Mouse (Mus musculus) lung, postnatal 0 days (tissue): ENCODE data around the gene Mtmr4.

Experiments
- CTCF ChIP-seq: IDR thresholded peaks from 2 replicates; pipeline ENCODE4 v1.5.1; 2016; ENCODE audit warnings: antibody characterized with exemption, mild to moderate bottlenecking
- EP300 ChIP-seq: IDR thresholded peaks from 2 replicates; pipeline ENCODE4 v1.6.1; 2016; ENCODE audit warnings: antibody characterized with exemption, mild to moderate bottlenecking, control low read depth

- TF ChIP-seq CTCF (no peak), EP300 (no peak)
These were observed 21.2 kb upstream of the Mtmr4 start for GRCm38 (mm10) chr11:87570743-87571142.
